Mouse (Mus musculus): ENCODE results near the gene Slc5a6. TPM values are rescaled to one million over a fixed set of nuclear protein-coding genes. Genes with fewer than 3 reads are reported as not detected.

The Slc5a6 gene
- 1 to 10 TPM; 5.9 to 7.9 TPM for total RNA-seq (2023)

GRCm38 (mm10) chr5:31048763-31049641 lies at the start of gene Slc5a6:
Gene Slc5a6 (minus strand): TSS chr5:31048924.

GRCm38 (mm10) chr5:31054261-31055215 lies 5.8 kb upstream of the Slc5a6 start, which contains the start of gene Cad:
Gene Cad (plus strand): TSS chr5:31054780.

GRCm38 (mm10) chr5:31047848-31048762 lies 619 bp downstream of the Slc5a6 start, which contains the start of gene Atraid:
Gene Atraid (plus strand): TSS chr5:31048312.

Other genes with a start within 250 kb of the Slc5a6 start
- 1 to 10 TPM; 8.9 to 9.4 TPM for gene Mapre3, start 234.3 kb downstream of the Slc5a6 start, total RNA-seq (2023)
- 10 to 100 TPM; 41.0 to 42.9 TPM for gene Tmem214, start 180.9 kb downstream of the Slc5a6 start, total RNA-seq (2023)
- 1 to 10 TPM; 4.6 to 5.7 TPM for gene Agbl5, start 160.2 kb downstream of the Slc5a6 start, total RNA-seq (2023)
- 100 to 1,000 TPM; 172 to 184 TPM for gene Ost4, start 141.1 kb downstream of the Slc5a6 start, total RNA-seq (2023)
- gene Emilin1, start 135.5 kb downstream of the Slc5a6 start, total RNA-seq (2023), result 10 to 100 TPM; 35.0 to 39.5 TPM
- gene Khk, start 127.5 kb downstream of the Slc5a6 start, total RNA-seq (2023), result 10 to 100 TPM; 43.8 to 50.5 TPM
- under 1 TPM in 1 of 2 experiments, not detected in 1; 0.82 TPM for gene Cgref1, start 103.3 kb downstream of the Slc5a6 start, total RNA-seq (2023)
- gene Preb, start 88.6 kb downstream of the Slc5a6 start, total RNA-seq (2023), result 100 to 1,000 TPM; 233 to 245 TPM
- not detected for gene Tcf23, start 80.3 kb downstream of the Slc5a6 start, total RNA-seq (2023)
- 10 to 100 TPM; 35.0 to 42.6 TPM for gene Atraid, start 612 bp downstream of the Slc5a6 start, total RNA-seq (2023)
- gene Cad, start 5.9 kb upstream of the Slc5a6 start, total RNA-seq (2023), result 10 to 100 TPM; 17.6 to 20.7 TPM
- not detected for gene Dnajc5g, start 57.4 kb upstream of the Slc5a6 start, total RNA-seq (2023)
- not detected for gene Slc30a3, start 59.3 kb upstream of the Slc5a6 start, total RNA-seq (2023)
- gene Trim54, start 67.8 kb upstream of the Slc5a6 start, total RNA-seq (2023), result not detected
- not detected for gene Ucn, start 89.9 kb upstream of the Slc5a6 start, total RNA-seq (2023)
- gene Mpv17, start 105.3 kb upstream of the Slc5a6 start, total RNA-seq (2023), result 10 to 100 TPM; 23.0 to 25.1 TPM
- 1 to 10 TPM; 1.0 to 3.6 TPM for gene Gm29609, start 131.0 kb upstream of the Slc5a6 start, total RNA-seq (2023)
- 100 to 1,000 TPM in 1 of 2 experiments, 10 to 100 TPM in 1; 87.8 to 104 TPM for gene Gtf3c2, start 131.2 kb upstream of the Slc5a6 start, total RNA-seq (2023)
- 10 to 100 TPM; 64.1 to 75.9 TPM for gene Snx17, start 144.3 kb upstream of the Slc5a6 start, total RNA-seq (2023)
- 10 to 100 TPM; 18.8 to 21.9 TPM for gene Eif2b4, start 144.5 kb upstream of the Slc5a6 start, total RNA-seq (2023)
- gene Zfp513, start 153.4 kb upstream of the Slc5a6 start, total RNA-seq (2023), result 10 to 100 TPM; 40.5 to 42.8 TPM
- gene Ppm1g, start 171.8 kb upstream of the Slc5a6 start, total RNA-seq (2023), result 10 to 100 TPM; 81.2 to 81.7 TPM
- 100 to 1,000 TPM; 178 to 180 TPM for gene Nrbp1, start 191.9 kb upstream of the Slc5a6 start, total RNA-seq (2023)
- gene Gm9970, start 192.3 kb upstream of the Slc5a6 start, total RNA-seq (2023), result not detected
- 10 to 100 TPM in 1 of 2 experiments, 1 to 10 TPM in 1; 7.8 to 10.9 TPM for gene Krtcap3, start 202.8 kb upstream of the Slc5a6 start, total RNA-seq (2023)
- 10 to 100 TPM; 24.1 to 25.1 TPM for gene Ift172, start 242.2 kb upstream of the Slc5a6 start, total RNA-seq (2023)
- gene Fndc4, start 247.2 kb upstream of the Slc5a6 start, total RNA-seq (2023), result not detected
- not detected for gene Gckr, start 248.5 kb upstream of the Slc5a6 start, total RNA-seq (2023)